Mouse (Mus musculus) liver, adult 2 months (tissue): ENCODE data around the gene Samd4b. TPM values are rescaled to one million over a fixed set of nuclear protein-coding genes. Genes with fewer than 3 reads are reported as not detected.

Source experiments
- DNase-seq: peaks from one replicate; pipeline ENCODE4 v3.0.0-alpha.2; 2011; ENCODE audit warnings: low read depth, low spot score; ENCODE audit errors: extremely low read depth
- H3K27ac ChIP-seq: fragments of 200-500 bp; replicated peaks from 2 replicates; pipeline ENCODE4 v1.5.1; 2012; ENCODE audit warnings: low read depth, mild to moderate bottlenecking, control low read depth, inconsistent platforms, low read length; ENCODE audit not compliant: insufficient read depth
- H3K27me3 ChIP-seq: fragments of 200-500 bp; 2 replicates; pipeline ENCODE4 v1.6.1; 2012; ENCODE audit warnings: mild to moderate bottlenecking, moderate library complexity, low read length, inconsistent platforms; ENCODE audit not compliant: control insufficient read depth, insufficient read depth
- H3K36me3 ChIP-seq: fragments of 200-500 bp; 2 replicates; pipeline ENCODE4 v1.6.1; 2012; ENCODE audit warnings: low read length, inconsistent platforms; ENCODE audit not compliant: control insufficient read depth, insufficient read depth
- H3K4me1 ChIP-seq: fragments of 200-500 bp; 2 replicates; pipeline ENCODE4 v1.6.1; 2011; ENCODE audit warnings: low read length; ENCODE audit not compliant: control insufficient read depth, insufficient read depth
- H3K4me3 ChIP-seq: fragments of 200-500 bp; 2 replicates; pipeline ENCODE4 v1.5.1; 2011; ENCODE audit warnings: low read depth, mild to moderate bottlenecking, control low read depth, low read length, moderate library complexity; ENCODE audit not compliant: insufficient read depth
- H3K79me2 ChIP-seq: fragments of 200-500 bp; 2 replicates; pipeline ENCODE4 v1.6.1; 2012; ENCODE audit warnings: inconsistent platforms, mild to moderate bottlenecking, low read length, moderate library complexity; ENCODE audit not compliant: control insufficient read depth, insufficient read depth
- H3K9ac ChIP-seq: fragments of 200-500 bp; 2 replicates; pipeline ENCODE4 v1.6.1; 2012; ENCODE audit warnings: low read depth, mild to moderate bottlenecking, control low read depth, inconsistent platforms, low read length
- CTCF ChIP-seq: fragments of 200-500 bp; IDR thresholded peaks from 2 replicates; pipeline ENCODE4 v1.5.1; 2011; ENCODE audit warnings: low read depth, low read length, control low read depth
- POLR2A ChIP-seq: fragments of 200-500 bp; IDR thresholded peaks from 2 replicates; pipeline ENCODE4 v1.6.1; 2011; ENCODE audit warnings: low read length, control low read depth; ENCODE audit not compliant: insufficient read depth; ENCODE audit errors: extremely low read depth
- WGBS: fragments of 180-500 bp; shearing (Covaris S2); methylation state at CpG from one replicate; pipeline ENCODE4 v1.1.7; 2018; 5-methylcytosine and 5-hydroxymethylcytosine counted together
- polyA plus RNA-seq: library from polyadenylated mRNA; depleted of rRNA; stranded (reverse); fragments of >200 nt; gene quantifications from 2 replicates; pipeline ENCODE4 v1.2.3, GENCODE M21; 2012
- total RNA-seq: library from RNA; depleted of rRNA; stranded (reverse); fragments of >200 nt; gene quantifications from 2 replicates; pipeline ENCODE4 v1.2.3, GENCODE M21; 2014

Samd4b gene
- total and polyA plus RNA-seq, 2 experiments, result 4.1 to 27.0 TPM

DNA sequence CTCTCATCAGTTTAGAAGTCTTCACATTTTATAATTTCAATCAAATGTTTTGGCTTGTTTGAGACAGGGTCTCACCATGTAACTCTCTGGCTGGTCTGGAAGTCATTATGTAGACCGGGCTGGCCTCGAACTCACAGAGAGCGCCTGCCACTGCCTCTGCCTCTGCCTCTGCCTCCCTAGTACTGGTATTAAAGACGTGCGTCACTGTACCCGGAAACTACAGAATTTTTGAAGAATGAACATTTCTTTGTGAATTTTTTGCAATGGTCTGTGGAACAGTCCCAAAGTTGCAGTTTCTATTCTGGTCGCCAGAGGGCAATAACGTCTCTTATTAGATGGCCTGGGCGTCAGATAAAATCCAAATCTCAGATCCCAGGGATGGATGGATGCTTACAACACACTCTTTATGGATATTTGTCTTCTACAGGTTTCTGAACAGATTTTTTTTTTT lies 224.8 kb downstream of the Samd4b start:
- H3K27ac ChIP-seq, result peak overlapping the region; percentile 70
- H3K4me1 ChIP-seq, result peaks cover 3% of the 10 kb centered on the region; the same call in 1 of the 2 replicates
- H3K27me3 ChIP-seq, result no peaks in the 10 kb centered on the region
- WGBS, result under 1% methylated on average over 9 of the region's 9 CpGs
- peak overlapping the region; percentile 41 for H3K4me3 ChIP-seq
- H3K36me3 ChIP-seq, result peaks cover 8% of the 10 kb centered on the region
- peak overlapping the region; percentile 66 for H3K9ac ChIP-seq
- H3K79me2 ChIP-seq, result peaks cover 12% of the 10 kb centered on the region
- TF ChIP-seq POLR2A (no peak), CTCF (no peak)
- peak; percentile 76 for DNase-seq

DNA sequence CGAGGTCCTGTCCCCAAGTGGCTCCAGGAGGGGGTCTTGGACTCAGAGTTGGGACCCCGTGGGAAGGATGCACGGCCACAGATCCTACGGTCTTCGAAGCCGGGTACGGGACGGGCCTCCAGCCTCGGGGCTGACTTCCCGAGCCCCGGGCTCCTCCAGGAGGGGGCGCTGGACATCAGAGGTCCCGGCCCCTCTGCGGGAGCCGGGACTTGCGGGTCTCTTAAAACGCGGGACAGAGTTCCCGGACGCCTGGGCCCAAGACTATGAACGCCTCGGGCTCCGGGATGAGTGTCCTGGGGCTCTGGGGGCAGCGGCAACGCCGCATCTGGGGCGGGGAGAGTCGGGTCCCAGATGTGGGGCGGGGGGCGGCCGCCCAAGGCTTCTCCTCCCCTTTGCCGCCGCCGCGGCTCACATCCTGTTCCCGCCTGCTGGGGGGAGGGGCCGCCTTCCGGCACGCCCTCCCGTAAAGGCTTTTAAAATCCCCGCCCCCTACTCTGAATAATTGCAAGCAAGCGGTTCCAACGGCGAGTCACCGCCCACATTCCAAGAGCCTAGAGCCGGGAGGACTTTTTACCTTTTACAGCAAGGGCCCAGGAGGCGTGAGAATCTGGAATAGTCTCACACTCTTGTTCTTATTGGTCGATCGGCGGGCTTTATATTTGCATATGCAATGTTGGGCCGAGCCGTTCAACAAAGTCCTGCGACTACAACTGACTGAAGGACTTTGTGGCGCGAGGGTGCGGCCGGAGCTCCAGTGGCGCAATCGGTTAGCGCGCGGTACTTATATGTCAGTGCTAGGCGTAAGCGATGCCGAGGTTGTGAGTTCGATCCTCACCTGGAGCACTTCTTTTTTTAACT lies 225.5 kb downstream of the Samd4b start, which contains the start of gene Plekhg2:
Gene Plekhg2 (minus strand): TSS at position 349 of the 858 bp plus-strand sequence.
- under 1% methylated on average over 61 of the region's 66 CpGs for WGBS
- peak; percentile 58 for TF ChIP-seq CTCF
- TF ChIP-seq POLR2A, result 0 out of 2 replicates have a peak, but pooled peaks have one; percentile 27
- H3K27me3 ChIP-seq, result no peaks in the 10 kb centered on the region
- H3K4me1 ChIP-seq, result peaks cover 3% of the 10 kb centered on the region; the same call in 1 of the 2 replicates
- H3K27ac ChIP-seq, result peak within 1 kb of the TSS; percentile 70
- DNase-seq, result peak; percentile 98
- H3K4me3 ChIP-seq, result peak within 1 kb of the TSS; percentile 84
- H3K79me2 ChIP-seq, result peaks cover 5% of the 10 kb centered on the region
- H3K36me3 ChIP-seq, result peaks cover 4% of the 10 kb centered on the region; the same call in 1 of the 2 replicates
- peak within 1 kb of the TSS; percentile 81 for H3K9ac ChIP-seq

DNA sequence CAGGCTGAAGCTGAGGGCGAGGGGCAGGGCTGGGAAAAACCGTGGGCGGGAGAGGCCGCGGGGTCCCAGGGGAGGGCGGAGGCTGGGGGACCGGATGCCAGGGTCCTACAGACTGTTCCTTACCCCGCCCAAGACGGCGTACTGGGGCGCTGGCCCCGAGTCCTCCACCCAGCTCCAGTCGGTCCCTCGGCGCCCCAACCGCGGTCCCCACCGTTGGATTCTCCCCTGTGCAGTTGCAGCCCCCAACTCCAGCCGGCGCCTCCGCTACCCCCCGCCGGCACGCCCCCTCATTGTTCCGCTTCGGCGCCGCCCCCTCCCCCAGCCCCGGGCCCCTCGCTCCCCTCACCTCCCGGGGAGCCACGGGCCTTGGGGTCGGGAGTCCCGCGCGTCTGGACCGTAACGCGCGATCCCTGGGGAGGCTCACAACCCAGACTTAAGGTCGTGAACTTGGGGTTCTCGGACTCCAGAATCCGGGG lies 226.4 kb downstream of the Samd4b start:
- no peak for DNase-seq
- peak overlapping the region; percentile 84 for H3K4me3 ChIP-seq
- WGBS, result 6% methylated on average over 41 of the region's 43 CpGs
- peaks cover 3% of the 10 kb centered on the region; the same call in 1 of the 2 replicates for H3K4me1 ChIP-seq
- no peaks in the 10 kb centered on the region for H3K27me3 ChIP-seq
- H3K27ac ChIP-seq, result peak overlapping the region; percentile 40; the same call in 1 of the 2 replicates
- no peaks in the 10 kb centered on the region for H3K79me2 ChIP-seq
- H3K9ac ChIP-seq, result peak overlapping the region; percentile 81
- TF ChIP-seq CTCF (no peak), POLR2A (no peak)
- H3K36me3 ChIP-seq, result no peaks in the 10 kb centered on the region

GRCm38 (mm10) chr7:28370977-28371513 lies 226.9 kb downstream of the Samd4b start:
- WGBS, result 49% methylated on average over 11 of the region's 11 CpGs
- TF ChIP-seq POLR2A, result no peak
- no peak; the same call in 1 of the 2 replicates for TF ChIP-seq CTCF
- peaks cover 3% of the 10 kb centered on the region; the same call in 1 of the 2 replicates for H3K4me1 ChIP-seq

DNA sequence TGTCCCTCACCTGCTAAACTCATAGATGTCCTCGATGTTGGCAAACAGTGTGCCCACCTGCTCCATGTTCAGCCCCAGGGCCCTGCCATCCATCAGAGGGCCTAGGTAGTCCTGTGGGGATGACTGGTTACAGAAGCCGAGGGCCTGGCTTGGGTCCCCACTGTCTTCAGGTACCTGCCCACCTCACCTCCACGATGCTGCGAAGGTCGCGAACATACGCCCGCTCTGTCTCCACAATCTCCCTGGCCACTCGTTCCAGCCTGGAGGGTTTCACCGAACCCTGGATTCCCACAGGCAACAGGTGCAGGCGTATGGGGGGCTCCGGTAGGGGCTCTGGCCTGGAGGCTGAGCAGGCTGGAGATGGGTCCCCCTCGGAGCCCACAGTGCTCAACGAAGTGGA lies 227.9 kb downstream of the Samd4b start:
- no peak for TF ChIP-seq CTCF
- 96% methylated on average over 14 of the region's 14 CpGs for WGBS
- H3K27me3 ChIP-seq, result no peaks in the 10 kb centered on the region
- DNase-seq, result no peak
- no peak overlapping the region for H3K27ac ChIP-seq
- no peaks in the 10 kb centered on the region for H3K36me3 ChIP-seq
- H3K4me1 ChIP-seq, result no peaks in the 10 kb centered on the region; the same call in 1 of the 2 replicates
- no peak overlapping the region for H3K4me3 ChIP-seq
- H3K9ac ChIP-seq, result no peak overlapping the region
- no peaks in the 10 kb centered on the region for H3K79me2 ChIP-seq

More at GRCm38 (mm10) chr7:28370977-28371513, 226.9 kb downstream of the Samd4b start:
- Histone ChIP-seq H3K4me3 (peak overlapping the region; percentile 84; the same call in 1 of the 2 replicates), H3K36me3 (no peaks in the 10 kb centered on the region), H3K27me3 (no peaks in the 10 kb centered on the region), H3K27ac (no peak overlapping the region), H3K79me2 (no peaks in the 10 kb centered on the region), H3K9ac (peak overlapping the region; percentile 81)
- no peak for DNase-seq
